Mouse (Mus musculus): ENCODE results near the gene Lrrc15. TPM values are rescaled to one million over a fixed set of nuclear protein-coding genes. Genes with fewer than 3 reads are reported as not detected.

Gene Lrrc15
- polyA plus RNA-seq, 1 experiment = 0.06 TPM

DNA sequence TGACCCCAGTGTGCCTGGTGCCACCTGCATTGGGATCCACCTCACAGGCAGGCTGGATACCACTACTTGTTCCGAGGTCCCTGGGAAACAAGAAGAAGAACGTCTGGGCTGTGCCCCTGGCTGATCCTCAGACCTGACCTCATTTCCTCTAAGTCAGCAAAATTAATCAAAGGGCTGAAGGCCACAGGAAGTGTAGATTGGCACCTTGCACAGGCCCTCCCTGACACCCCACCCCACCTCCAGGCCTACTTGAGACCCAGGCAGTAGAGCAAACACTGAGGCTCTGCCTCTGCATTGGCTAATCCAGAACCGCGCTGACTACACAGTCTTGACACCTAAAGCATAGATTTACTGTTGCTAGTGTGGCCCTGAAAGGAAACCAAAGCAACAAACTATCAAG lies 17.4 kb downstream of the Lrrc15 start:
- no peaks in the 10 kb centered on the region for H3K36me3 ChIP-seq (ENCODE audit: control insufficient read depth, insufficient read depth, low read length)
- H3K27ac ChIP-seq (ENCODE audit: control insufficient read depth, insufficient read depth, low read depth, low read length) = no peak overlapping the region
- H3K27me3 ChIP-seq (ENCODE audit: control insufficient read depth, insufficient read depth, low read length) = no peaks in the 10 kb centered on the region
- no peak overlapping the region for H3K4me3 ChIP-seq (ENCODE audit: control insufficient read depth, low read depth, low read length)
- TF ChIP-seq POLR2A (IDR thresholded peaks at IDR 0.05; ENCODE audit: control insufficient read depth, low read depth, low read length) = no peak
- no peak for TF ChIP-seq CTCF (IDR thresholded peaks at IDR 0.05; ENCODE audit: control insufficient read depth, insufficient read depth, insufficient replicate concordance, low read depth, low read length)
- H3K4me1 ChIP-seq (ENCODE audit: control insufficient read depth, insufficient read depth, low read length) = no peaks in the 10 kb centered on the region

DNA sequence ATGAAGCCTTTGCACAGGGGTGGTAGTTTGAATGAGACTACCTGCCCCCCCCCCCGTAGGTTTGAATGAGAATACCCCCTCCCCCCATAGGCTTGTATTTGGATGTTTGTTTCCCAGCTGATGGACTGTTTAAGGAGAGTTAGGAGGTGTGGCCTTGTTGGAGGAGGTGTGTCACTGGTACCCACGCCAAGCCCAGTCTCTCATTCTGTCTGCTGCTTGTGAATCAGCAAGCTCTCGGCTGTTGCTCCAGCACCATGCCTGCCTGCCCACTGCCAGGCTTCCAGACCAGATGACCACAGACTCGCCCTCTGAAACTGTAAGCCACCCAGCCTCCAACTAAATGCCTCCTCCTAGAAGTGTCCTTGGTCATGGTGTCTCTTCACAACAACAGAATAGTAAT lies 19.9 kb downstream of the Lrrc15 start:
- Histone ChIP-seq H3K27ac (ENCODE audit: control insufficient read depth, insufficient read depth, low read depth, low read length) (no peak overlapping the region), H3K36me3 (ENCODE audit: control insufficient read depth, insufficient read depth, low read length) (no peaks in the 10 kb centered on the region), H3K27me3 (ENCODE audit: control insufficient read depth, insufficient read depth, low read length) (no peaks in the 10 kb centered on the region), H3K4me3 (ENCODE audit: control insufficient read depth, low read depth, low read length) (no peak overlapping the region), H3K4me1 (ENCODE audit: control insufficient read depth, insufficient read depth, low read length) (no peaks in the 10 kb centered on the region)
- TF ChIP-seq POLR2A (IDR thresholded peaks at IDR 0.05; ENCODE audit: control insufficient read depth, low read depth, low read length) (no peak), CTCF (IDR thresholded peaks at IDR 0.05; ENCODE audit: control insufficient read depth, insufficient read depth, insufficient replicate concordance, low read depth, low read length) (no peak)

DNA sequence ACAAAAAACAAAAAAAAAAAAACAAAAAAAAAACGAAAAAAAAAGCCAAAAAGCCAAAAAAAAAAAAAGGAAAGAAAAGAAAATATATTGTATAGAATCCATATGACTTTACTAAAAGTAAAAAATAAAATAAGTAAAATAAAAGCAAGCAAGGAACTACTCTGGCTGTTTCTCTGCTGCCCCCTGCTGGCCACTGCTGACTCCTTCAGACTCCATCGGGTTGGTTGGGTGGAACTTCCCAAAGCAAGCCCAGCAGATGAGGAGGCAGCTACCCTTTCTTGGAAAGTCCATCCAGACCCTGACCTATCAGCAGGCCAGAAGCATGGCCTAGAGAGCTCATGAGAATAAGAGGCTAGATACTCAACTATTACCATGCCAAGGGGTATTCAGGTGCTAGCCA lies 20.4 kb downstream of the Lrrc15 start:
- no peaks in the 10 kb centered on the region for H3K4me1 ChIP-seq (ENCODE audit: control insufficient read depth, insufficient read depth, low read length)

DNA sequence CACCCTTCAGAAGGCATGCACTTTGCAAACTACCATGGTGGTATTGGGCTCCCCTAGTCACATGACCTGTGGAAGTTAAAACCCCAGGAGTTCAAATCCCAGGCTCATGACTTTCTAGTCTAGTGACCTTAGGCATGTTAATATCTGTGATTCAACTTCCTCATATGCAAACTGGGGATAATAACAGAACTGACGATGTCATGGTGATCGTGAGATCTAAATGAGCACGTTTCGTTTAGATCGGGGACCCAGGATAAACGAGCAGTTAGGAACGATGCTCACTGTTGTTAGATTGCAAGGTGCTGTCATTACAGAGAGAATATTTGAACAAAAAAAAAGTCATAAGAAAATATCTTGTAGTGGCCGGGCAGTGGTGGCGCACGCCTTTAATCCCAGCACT lies 20.9 kb downstream of the Lrrc15 start:
- no peaks in the 10 kb centered on the region for H3K4me1 ChIP-seq (ENCODE audit: control insufficient read depth, insufficient read depth, low read length)
- H3K4me3 ChIP-seq (ENCODE audit: control insufficient read depth, low read depth, low read length) = no peak overlapping the region
- no peak for TF ChIP-seq CTCF (IDR thresholded peaks at IDR 0.05; ENCODE audit: control insufficient read depth, insufficient read depth, insufficient replicate concordance, low read depth, low read length)
- no peak for TF ChIP-seq POLR2A (IDR thresholded peaks at IDR 0.05; ENCODE audit: control insufficient read depth, low read depth, low read length)
- H3K27me3 ChIP-seq (ENCODE audit: control insufficient read depth, insufficient read depth, low read length) = no peaks in the 10 kb centered on the region
- H3K27ac ChIP-seq (ENCODE audit: control insufficient read depth, insufficient read depth, low read depth, low read length) = no peak overlapping the region
- no peaks in the 10 kb centered on the region for H3K36me3 ChIP-seq (ENCODE audit: control insufficient read depth, insufficient read depth, low read length)

More for the DNA sequence above, 20.4 kb downstream of the Lrrc15 start:
- H3K27me3 ChIP-seq (ENCODE audit: control insufficient read depth, insufficient read depth, low read length) = no peaks in the 10 kb centered on the region
- no peak overlapping the region for H3K4me3 ChIP-seq (ENCODE audit: control insufficient read depth, low read depth, low read length)
- H3K36me3 ChIP-seq (ENCODE audit: control insufficient read depth, insufficient read depth, low read length) = no peaks in the 10 kb centered on the region
- no peak overlapping the region for H3K27ac ChIP-seq (ENCODE audit: control insufficient read depth, insufficient read depth, low read depth, low read length)
- TF ChIP-seq CTCF (IDR thresholded peaks at IDR 0.05; ENCODE audit: control insufficient read depth, insufficient read depth, insufficient replicate concordance, low read depth, low read length) (peak; percentile 73; the same call in 1 of the 2 replicates), POLR2A (IDR thresholded peaks at IDR 0.05; ENCODE audit: control insufficient read depth, low read depth, low read length) (no peak)

DNA sequence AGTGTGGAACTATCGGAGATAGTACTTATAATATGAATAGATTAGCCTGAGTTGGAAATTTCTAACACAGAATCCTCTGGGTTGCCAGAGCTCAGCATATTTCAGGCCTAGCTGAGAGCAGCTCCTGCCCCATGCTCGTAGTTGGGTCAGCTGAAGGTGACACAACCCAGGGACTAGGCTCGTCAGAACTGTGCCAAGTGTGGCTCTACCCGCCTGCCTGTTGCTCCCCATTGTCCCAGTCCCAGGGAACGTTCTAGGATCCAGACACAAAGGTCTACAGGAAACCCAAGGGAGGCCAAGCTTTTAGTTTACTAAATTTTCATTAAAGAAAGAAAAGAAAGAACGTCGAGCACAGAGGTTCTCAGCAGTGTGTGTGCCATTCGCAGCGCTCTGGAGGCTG lies 21.7 kb downstream of the Lrrc15 start:
- H3K36me3 ChIP-seq (ENCODE audit: control insufficient read depth, insufficient read depth, low read length) = no peaks in the 10 kb centered on the region
- no peak for TF ChIP-seq CTCF (IDR thresholded peaks at IDR 0.05; ENCODE audit: control insufficient read depth, insufficient read depth, insufficient replicate concordance, low read depth, low read length)
- TF ChIP-seq POLR2A (IDR thresholded peaks at IDR 0.05; ENCODE audit: control insufficient read depth, low read depth, low read length) = no peak
- no peak overlapping the region for H3K27ac ChIP-seq (ENCODE audit: control insufficient read depth, insufficient read depth, low read depth, low read length)
- H3K4me1 ChIP-seq (ENCODE audit: control insufficient read depth, insufficient read depth, low read length) = no peaks in the 10 kb centered on the region
- no peak overlapping the region for H3K4me3 ChIP-seq (ENCODE audit: control insufficient read depth, low read depth, low read length)
- H3K27me3 ChIP-seq (ENCODE audit: control insufficient read depth, insufficient read depth, low read length) = no peaks in the 10 kb centered on the region

DNA sequence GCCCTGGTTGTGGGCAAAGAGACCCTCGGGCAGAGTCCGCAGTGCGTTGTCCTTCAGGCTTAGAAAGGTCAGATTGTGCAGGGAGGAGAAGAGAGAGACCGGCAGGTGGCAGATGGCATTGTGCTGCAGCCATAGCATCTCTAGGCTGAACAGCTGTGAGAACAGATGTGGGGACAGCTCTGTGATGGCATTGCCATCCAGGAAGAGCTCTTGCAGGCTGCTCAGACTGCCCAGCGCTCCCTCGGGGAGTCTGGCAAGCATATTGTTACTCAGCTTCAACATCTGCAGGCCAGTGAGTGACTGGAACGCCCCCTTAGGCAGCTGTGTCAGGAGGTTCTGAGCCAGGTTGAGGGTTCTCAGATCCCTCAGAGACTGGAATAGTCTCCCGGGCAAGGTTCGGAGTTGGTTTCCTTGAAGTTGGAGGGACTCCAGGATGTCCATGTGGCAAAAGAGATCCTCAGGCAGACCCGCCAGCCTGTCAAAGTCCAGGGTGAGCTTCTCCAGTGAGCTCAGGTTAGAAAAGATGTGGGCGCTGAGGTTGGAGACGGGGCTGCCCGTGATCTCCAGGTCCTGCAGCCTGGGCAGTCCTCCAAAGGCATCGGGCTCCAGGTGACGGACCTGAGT lies 22.9 kb downstream of the Lrrc15 start:
- no peak for TF ChIP-seq POLR2A (IDR thresholded peaks at IDR 0.05; ENCODE audit: control insufficient read depth, low read depth, low read length)
- TF ChIP-seq CTCF (IDR thresholded peaks at IDR 0.05; ENCODE audit: control insufficient read depth, insufficient read depth, insufficient replicate concordance, low read depth, low read length) = no peak
- no peaks in the 10 kb centered on the region for H3K4me1 ChIP-seq (ENCODE audit: control insufficient read depth, insufficient read depth, low read length)
- no peaks in the 10 kb centered on the region for H3K27me3 ChIP-seq (ENCODE audit: control insufficient read depth, insufficient read depth, low read length)
- H3K4me3 ChIP-seq (ENCODE audit: control insufficient read depth, low read depth, low read length) = no peak overlapping the region
- H3K36me3 ChIP-seq (ENCODE audit: control insufficient read depth, insufficient read depth, low read length) = no peaks in the 10 kb centered on the region
- no peak overlapping the region for H3K27ac ChIP-seq (ENCODE audit: control insufficient read depth, insufficient read depth, low read depth, low read length)

DNA sequence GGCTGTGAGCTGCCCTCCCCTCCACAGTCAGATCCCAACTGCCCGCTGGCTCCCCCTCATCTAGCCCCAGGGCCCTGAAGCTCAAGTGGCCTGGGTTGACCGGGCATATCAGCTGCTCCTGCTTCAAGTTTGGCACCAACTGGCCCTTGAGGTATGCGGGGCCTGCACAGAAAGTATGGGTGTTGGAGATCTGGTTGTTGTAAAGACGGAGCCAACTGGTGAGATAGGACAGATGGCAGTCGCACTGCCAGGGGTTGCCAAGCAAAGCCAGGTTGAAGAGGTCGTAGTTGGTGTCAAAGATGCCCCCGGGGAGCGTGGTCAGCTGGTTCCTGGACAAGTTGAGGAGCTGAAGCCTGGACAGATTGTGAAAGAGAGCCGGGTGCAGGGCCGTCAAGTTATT lies 23.6 kb downstream of the Lrrc15 start:
- Histone ChIP-seq H3K27me3 (ENCODE audit: control insufficient read depth, insufficient read depth, low read length) (no peaks in the 10 kb centered on the region), H3K4me1 (ENCODE audit: control insufficient read depth, insufficient read depth, low read length) (no peaks in the 10 kb centered on the region), H3K4me3 (ENCODE audit: control insufficient read depth, low read depth, low read length) (no peak overlapping the region), H3K36me3 (ENCODE audit: control insufficient read depth, insufficient read depth, low read length) (no peaks in the 10 kb centered on the region), H3K27ac (ENCODE audit: control insufficient read depth, insufficient read depth, low read depth, low read length) (no peak overlapping the region)
- TF ChIP-seq POLR2A (IDR thresholded peaks at IDR 0.05; ENCODE audit: control insufficient read depth, low read depth, low read length) = no peak
- no peak for TF ChIP-seq CTCF (IDR thresholded peaks at IDR 0.05; ENCODE audit: control insufficient read depth, insufficient read depth, insufficient replicate concordance, low read depth, low read length)

Measured in testis, adult 2 months (tissue).